Mouse (Mus musculus) heart, adult 9 months (tissue): Measurements from ENCODE around the gene Krt75.
"Not testable (repeated sequence)": the region's sequence is repeated elsewhere in the genome, so short reads cannot be mapped to it uniquely, and the experiment has no call there.

Experiments used
- DNase-seq, 2 experiments: peaks; one replicate each; pipeline ENCODE4 v3.0.0; 2022; ENCODE audit warnings: low spot score in 2 of 2

Krt75 gene

DNA sequence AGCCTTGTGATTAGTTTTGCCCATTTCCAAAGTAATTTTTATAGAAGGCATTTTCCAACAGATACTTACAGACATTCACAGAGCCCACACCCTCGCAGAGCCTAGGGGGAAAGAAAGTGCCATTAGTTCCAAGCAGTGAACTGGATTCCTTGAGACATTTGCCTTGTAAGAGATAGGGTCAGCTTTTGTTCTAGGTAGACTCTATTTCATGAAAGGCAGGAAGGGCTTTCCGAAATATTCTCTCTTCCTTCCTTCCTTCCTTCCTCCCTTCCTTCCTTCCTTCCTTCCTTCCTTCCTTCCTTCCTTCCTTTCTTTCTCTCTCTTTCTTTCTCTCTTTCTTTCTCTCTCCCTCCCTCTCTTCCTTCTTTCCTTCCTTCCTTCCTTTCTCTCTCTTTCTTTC lies 56.5 kb downstream of the Krt75 start, which contains the start of gene Gm49425:
Gene Gm49425, minus strand, starts transcription at position 101 of the 400 bp plus-strand sequence.
- not testable (repeated sequence) for DNase-seq
